Mouse (Mus musculus): ENCODE results near the gene Ube2z. TPM values are rescaled to one million over a fixed set of nuclear protein-coding genes. Genes with fewer than 3 reads are reported as not detected.

Gene Ube2z
- 50.6 to 51.5 TPM (median 51.0 TPM) in 4 replicates for total RNA-seq (2023)

GRCm38 (mm10) chr11:96065215-96065911, at the start of gene Ube2z:
Gene Ube2z (minus strand): TSS chr11:96065388.

GRCm38 (mm10) chr11:96111751-96112150, 46.6 kb upstream of the Ube2z start, which contains the start of gene Calcoco2:
Gene Calcoco2 (minus strand): TSS chr11:96111964.

GRCm38 (mm10) chr11:96075509-96076220, 10.5 kb upstream of the Ube2z start, which contains the start of gene Atp5g1:
Gene Atp5g1 (minus strand): TSS chr11:96075670.

GRCm38 (mm10) chr11:96034596-96035052, 30.6 kb downstream of the Ube2z start, which contains the start of gene Snf8:
Gene Snf8 (plus strand): TSS chr11:96034885.

GRCm38 (mm10) chr11:96005403-96006271, 59.6 kb downstream of the Ube2z start, which contains the start of gene Igf2bp1:
Gene Igf2bp1 (minus strand): TSS chr11:96005940.

Other genes starting within 250 kb of the Ube2z start
- not detected in 4 replicates for gene Phospho1, start 240.9 kb downstream of the Ube2z start, total RNA-seq (2023)
- gene Gngt2, start 228.2 kb downstream of the Ube2z start, total RNA-seq (2023): 49.1 to 61.5 TPM (median 54.0 TPM) in 4 replicates
- 81.1 to 94.4 TPM (median 86.6 TPM) in 4 replicates for gene Abi3, start 222.9 kb downstream of the Ube2z start, total RNA-seq (2023)
- 0.31 to 1.2 TPM (median 0.89 TPM) in 3 of 4 replicates, not detected in the other for gene B4galnt2, start 150.5 kb downstream of the Ube2z start, total RNA-seq (2023)
- not detected in 4 replicates for gene Igf2bp1, start 59.4 kb downstream of the Ube2z start, total RNA-seq (2023)
- gene Gip, start 40.8 kb downstream of the Ube2z start, total RNA-seq (2023): not detected in 4 replicates
- gene Snf8, start 30.5 kb downstream of the Ube2z start, total RNA-seq (2023): 55.9 to 63.2 TPM (median 59.9 TPM) in 4 replicates
- 90.4 to 106 TPM (median 95.4 TPM) in 4 replicates for gene Atp5g1, start 10.3 kb upstream of the Ube2z start, total RNA-seq (2023)
- not detected in 4 replicates for gene Calcoco2, start 46.6 kb upstream of the Ube2z start, total RNA-seq (2023)
- not detected in 4 replicates for gene Ttll6, start 68.4 kb upstream of the Ube2z start, total RNA-seq (2023)
- not detected in 4 replicates for gene Hoxb13, start 128.9 kb upstream of the Ube2z start, total RNA-seq (2023)
- not detected in 4 replicates for gene Hoxb9, start 206.1 kb upstream of the Ube2z start, total RNA-seq (2023)
- gene Hoxb8, start 216.5 kb upstream of the Ube2z start, total RNA-seq (2023): not detected in 4 replicates
- not detected in 4 replicates for gene Hoxb7, start 221.2 kb upstream of the Ube2z start, total RNA-seq (2023)
- gene Hoxb6, start 227.1 kb upstream of the Ube2z start, total RNA-seq (2023): not detected in 4 replicates
- not detected in 4 replicates for gene Hoxb5, start 237.9 kb upstream of the Ube2z start, total RNA-seq (2023)

All from B cell, adult 62 days (primary cell).